Mouse (Mus musculus) intestine, embryonic 14.5 days (tissue): ENCODE measurements around the gene Mvp. TPM values are rescaled to one million over a fixed set of nuclear protein-coding genes. Genes with fewer than 3 reads are reported as not detected.

Experiments used
- ATAC-seq: fragments of 200-750 bp; cut with Nextera tagmentation; replicated peaks from 2 replicates; pipeline ENCODE4 v1.8.0; 2017; ENCODE audit warnings: low read depth, moderate number of reproducible peaks, moderate TSS enrichment, moderate library complexity; ENCODE audit not compliant: low FRiP score, low TSS enrichment
- DNase-seq: peaks from one replicate; pipeline ENCODE4 v3.0.0-alpha.2; 2018; ENCODE audit warnings: low spot score
- H3K27ac ChIP-seq: fragments of 300-500 bp; sonication (generic); 2 replicates; pipeline ENCODE4 v1.5.1; 2014; ENCODE audit warnings: low read depth, mild to moderate bottlenecking, control low read depth
- H3K27me3 ChIP-seq: fragments of 300-500 bp; sonication (generic); replicated peaks from 2 replicates; pipeline ENCODE4 v1.6.1; 2014; ENCODE audit warnings: low read length, control low read depth; ENCODE audit not compliant: control insufficient read depth, insufficient read depth
- H3K36me3 ChIP-seq: fragments of 300-500 bp; sonication (generic); 2 replicates; pipeline ENCODE4 v1.6.1; 2014; ENCODE audit warnings: low read length, control low read depth; ENCODE audit not compliant: control insufficient read depth, insufficient read depth
- H3K4me1 ChIP-seq: fragments of 300-500 bp; sonication (generic); replicated peaks from 2 replicates; pipeline ENCODE4 v1.6.1; 2014; ENCODE audit warnings: low read length, control low read depth, mixed read lengths; ENCODE audit not compliant: control insufficient read depth, insufficient read depth
- H3K4me2 ChIP-seq: fragments of 300-500 bp; sonication (generic); 2 replicates; pipeline ENCODE4 v1.6.1; 2014; ENCODE audit warnings: low read length
- H3K4me3 ChIP-seq: fragments of 300-500 bp; sonication (generic); 2 replicates; pipeline ENCODE4 v1.5.1; 2014; ENCODE audit warnings: low read depth, low read length, control low read depth, mixed read lengths
- H3K9ac ChIP-seq: fragments of 300-500 bp; sonication (generic); 2 replicates; pipeline ENCODE4 v1.6.1; 2014; ENCODE audit warnings: mild to moderate bottlenecking, low read length
- H3K9me3 ChIP-seq: fragments of 300-500 bp; sonication (generic); 2 replicates; pipeline ENCODE4 v1.6.1; 2016; ENCODE audit warnings: low read length, control low read depth; ENCODE audit not compliant: control insufficient read depth
- WGBS: fragments of 180-500 bp; shearing (Covaris S2); extraction: QIAGEN DNeasy Blood & Tissue Kit; methylation state at CpG from one replicate; pipeline ENCODE4 v1.1.7; 2014; 5-methylcytosine and 5-hydroxymethylcytosine counted together
- polyA plus RNA-seq: library from polyadenylated mRNA; unstranded; fragments of >200 nt; fragmentation: Nextera tagmentation; extraction: Ambion mirVana; gene quantifications from 2 replicates; pipeline ENCODE4 v1.2.1, GENCODE M21; 2014

Gene Mvp
- polyA plus RNA-seq, 1 experiment from 2014 or later, result 29.6 TPM

DNA sequence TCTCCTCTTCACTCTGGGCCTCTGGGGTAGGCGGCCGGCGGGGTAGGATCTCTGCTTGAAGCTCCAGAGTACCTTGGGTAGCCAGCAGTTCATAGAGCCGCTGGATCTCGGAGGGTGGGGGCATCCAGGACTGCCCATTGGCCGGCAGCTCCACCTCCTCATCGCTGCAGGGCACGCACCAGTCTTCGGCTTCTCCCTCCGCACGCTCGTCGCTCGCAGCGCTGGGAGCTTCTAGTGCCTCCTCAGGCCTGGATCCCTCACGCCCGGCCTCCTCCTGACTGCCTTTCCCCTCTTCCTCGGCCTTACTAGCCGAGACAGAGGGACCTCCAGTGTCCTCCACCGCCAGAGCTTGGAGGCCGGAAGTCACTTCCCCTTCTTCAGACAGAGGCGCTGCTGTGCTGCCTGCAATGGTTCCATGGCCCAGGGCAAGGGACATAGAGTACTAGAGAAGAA lies 2.1 kb upstream of the Mvp start:
- Histone ChIP-seq H3K27ac (peak overlapping the region; percentile 87), H3K9me3 (no peaks in the 10 kb centered on the region), H3K27me3 (no peaks in the 10 kb centered on the region), H3K4me2 (peak overlapping the region; percentile 88), H3K4me1 (peaks cover 40% of the 10 kb centered on the region), H3K9ac (peak overlapping the region; percentile 73), H3K36me3 (peaks cover 25% of the 10 kb centered on the region), H3K4me3 (peak overlapping the region; percentile 72)
- ATAC-seq, result peak; percentile 33
- no peak for DNase-seq
- WGBS, result under 1% methylated on average over 22 of the region's 22 CpGs

DNA sequence TGATC lies 1.9 kb upstream of the Mvp start, which contains the start of gene Pagr1b:
TSS of gene Pagr1b (minus strand) at position 4 of the 5 bp plus-strand sequence.
- no peaks in the 10 kb centered on the region for H3K27me3 ChIP-seq
- ATAC-seq (no peak), DNase-seq (no peak)
- H3K4me3 ChIP-seq, result peak within 1 kb of the TSS; percentile 72
- H3K9me3 ChIP-seq, result no peaks in the 10 kb centered on the region
- H3K27ac ChIP-seq, result peak within 1 kb of the TSS; percentile 87
- peak within 1 kb of the TSS; percentile 73 for H3K9ac ChIP-seq
- peaks cover 37% of the 10 kb centered on the region for H3K4me1 ChIP-seq
- H3K4me2 ChIP-seq, result peak within 1 kb of the TSS; percentile 88
- peaks cover 25% of the 10 kb centered on the region for H3K36me3 ChIP-seq

DNA sequence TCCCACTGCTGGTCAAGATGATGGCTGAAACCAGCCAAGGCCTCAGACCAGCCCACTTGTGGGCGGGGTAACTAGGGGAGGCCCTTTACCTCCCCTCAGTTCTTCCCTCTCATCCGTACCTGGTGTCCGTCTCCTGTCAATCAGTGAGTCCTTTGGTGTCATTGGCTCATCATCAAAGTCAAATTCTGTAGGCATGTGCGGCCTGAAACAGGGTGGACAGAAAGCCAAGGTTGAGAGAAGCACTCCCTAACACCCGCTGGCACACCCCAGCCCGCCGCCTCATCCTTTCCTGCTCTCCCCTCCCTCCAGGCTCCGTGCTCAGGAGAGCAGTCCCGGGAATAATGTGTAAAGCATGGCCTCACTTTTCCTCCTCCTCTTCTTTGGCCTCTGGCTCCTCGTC lies 1.7 kb upstream of the Mvp start:
- ATAC-seq, result peak; percentile 12; the same call in 1 of the 2 replicates
- Histone ChIP-seq H3K4me3 (peak overlapping the region; percentile 72), H3K4me2 (peak overlapping the region; percentile 88), H3K9me3 (no peaks in the 10 kb centered on the region), H3K4me1 (peaks cover 36% of the 10 kb centered on the region), H3K9ac (peak overlapping the region; percentile 73), H3K27ac (peak overlapping the region; percentile 87), H3K36me3 (peaks cover 25% of the 10 kb centered on the region), H3K27me3 (no peaks in the 10 kb centered on the region)
- DNase-seq, result no peak
- WGBS, result under 1% methylated on average over 10 of the region's 10 CpGs

DNA sequence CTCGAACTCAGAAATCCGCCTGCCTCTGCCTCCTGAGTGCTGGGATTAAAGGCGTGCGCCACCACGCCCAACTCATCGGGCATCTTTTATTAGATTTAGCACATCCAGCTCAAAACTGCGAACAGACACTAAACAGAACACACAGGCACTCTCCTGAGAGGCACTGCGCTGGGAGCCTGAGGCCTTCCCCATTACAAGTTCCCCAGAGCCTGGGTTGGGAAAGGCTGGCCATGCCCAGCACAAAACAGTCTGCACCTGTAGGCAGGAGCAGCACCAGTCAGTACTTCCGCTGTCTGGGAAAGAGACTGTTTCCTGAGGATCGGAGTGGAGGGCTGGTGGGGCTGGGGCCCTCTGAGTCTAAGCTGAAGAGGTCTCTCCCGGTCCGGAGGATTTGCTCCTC lies 572 bp upstream of the Mvp start:
- Histone ChIP-seq H3K27ac (no peak overlapping the region), H3K9ac (no peak overlapping the region), H3K4me3 (no peak overlapping the region), H3K9me3 (no peaks in the 10 kb centered on the region), H3K4me2 (peak overlapping the region; percentile 60; the same call in 1 of the 2 replicates), H3K36me3 (peaks cover 25% of the 10 kb centered on the region), H3K4me1 (peaks cover 32% of the 10 kb centered on the region), H3K27me3 (no peaks in the 10 kb centered on the region)
- DNase-seq (no peak), ATAC-seq (no peak)
- WGBS, result 90% methylated on average over 12 of the region's 12 CpGs

DNA sequence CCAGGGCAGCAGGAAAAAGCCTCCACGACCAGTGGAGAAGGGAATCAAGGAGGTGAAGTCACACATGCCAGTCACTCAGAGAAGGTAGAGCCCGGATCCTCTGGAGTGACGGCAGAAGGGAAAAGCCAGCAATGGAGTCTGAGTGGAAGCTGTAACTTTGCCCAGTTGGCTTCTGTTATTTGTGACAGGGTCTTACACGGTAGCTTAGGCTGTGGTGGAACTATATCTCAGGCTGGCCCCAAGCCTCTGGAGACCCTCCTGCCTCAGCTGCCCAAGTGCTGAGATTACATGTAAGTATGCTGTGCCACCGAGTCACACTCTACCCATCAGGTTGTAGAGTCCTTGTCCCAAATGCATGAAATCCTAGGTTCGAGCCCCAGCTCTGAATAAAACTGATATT lies 1.0 kb downstream of the Mvp start:
- H3K27me3 ChIP-seq, result no peaks in the 10 kb centered on the region
- no peak overlapping the region for H3K27ac ChIP-seq
- no peak overlapping the region for H3K9ac ChIP-seq
- no peaks in the 10 kb centered on the region for H3K9me3 ChIP-seq
- H3K4me2 ChIP-seq, result no peak overlapping the region
- 97% methylated on average over 6 of the region's 6 CpGs for WGBS
- ATAC-seq (no peak), DNase-seq (no peak)
- no peak overlapping the region for H3K4me3 ChIP-seq
- peaks cover 25% of the 10 kb centered on the region for H3K36me3 ChIP-seq
- peaks cover 34% of the 10 kb centered on the region for H3K4me1 ChIP-seq

DNA sequence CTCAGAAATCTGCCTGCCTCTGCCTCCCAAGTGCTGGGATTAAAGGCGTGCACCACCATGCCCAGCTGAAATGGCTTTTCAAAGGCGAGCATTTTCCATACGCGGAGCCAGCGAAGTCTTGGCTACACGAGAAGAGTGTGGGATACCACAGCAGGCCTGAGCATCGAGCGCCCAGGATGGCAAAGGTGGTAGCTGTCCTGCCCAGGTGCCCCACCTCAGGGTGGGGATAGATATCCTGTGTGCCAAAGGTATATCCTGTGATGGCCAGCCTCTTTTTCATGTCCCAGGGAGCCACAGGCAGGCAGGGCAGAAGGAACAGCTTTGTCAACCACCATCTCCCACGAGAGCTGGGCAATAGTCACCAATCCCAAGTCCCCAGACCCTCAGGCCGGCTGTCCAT lies 1.6 kb downstream of the Mvp start:
- no peak overlapping the region for H3K4me2 ChIP-seq
- H3K4me1 ChIP-seq, result peaks cover 34% of the 10 kb centered on the region
- no peaks in the 10 kb centered on the region for H3K27me3 ChIP-seq
- ATAC-seq (no peak), DNase-seq (no peak)
- H3K27ac ChIP-seq, result no peak overlapping the region
- H3K9ac ChIP-seq, result no peak overlapping the region
- peaks cover 25% of the 10 kb centered on the region for H3K36me3 ChIP-seq
- WGBS, result 94% methylated on average over 10 of the region's 10 CpGs
- no peak overlapping the region for H3K4me3 ChIP-seq
- no peaks in the 10 kb centered on the region for H3K9me3 ChIP-seq

DNA sequence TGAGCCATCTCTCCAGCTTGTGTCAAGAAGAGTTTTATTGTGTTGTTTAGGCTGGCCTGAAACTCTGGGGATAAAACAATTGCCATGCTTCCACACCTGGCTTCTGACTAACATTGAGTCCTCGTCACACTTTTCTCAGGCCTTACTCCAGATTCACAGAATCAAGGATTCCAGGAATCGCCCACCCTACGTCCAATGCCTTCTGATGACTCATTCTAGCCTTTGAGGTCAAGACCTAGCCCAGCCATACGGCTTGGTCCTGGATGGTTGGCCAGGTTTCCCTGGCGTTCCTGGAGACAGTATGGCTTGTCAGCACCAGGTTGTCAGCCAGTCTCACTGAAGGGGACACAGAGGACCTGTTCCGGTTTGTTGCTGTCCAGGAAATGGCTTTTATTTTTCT lies 2.0 kb downstream of the Mvp start:
- H3K36me3 ChIP-seq, result peaks cover 25% of the 10 kb centered on the region
- WGBS, result 83% methylated on average over 6 of the region's 6 CpGs
- H3K27ac ChIP-seq, result no peak overlapping the region
- ATAC-seq (no peak), DNase-seq (no peak)
- no peak overlapping the region for H3K9ac ChIP-seq
- no peak overlapping the region for H3K4me2 ChIP-seq
- H3K9me3 ChIP-seq, result no peaks in the 10 kb centered on the region
- H3K27me3 ChIP-seq, result no peaks in the 10 kb centered on the region
- H3K4me3 ChIP-seq, result no peak overlapping the region
- peaks cover 32% of the 10 kb centered on the region for H3K4me1 ChIP-seq

DNA sequence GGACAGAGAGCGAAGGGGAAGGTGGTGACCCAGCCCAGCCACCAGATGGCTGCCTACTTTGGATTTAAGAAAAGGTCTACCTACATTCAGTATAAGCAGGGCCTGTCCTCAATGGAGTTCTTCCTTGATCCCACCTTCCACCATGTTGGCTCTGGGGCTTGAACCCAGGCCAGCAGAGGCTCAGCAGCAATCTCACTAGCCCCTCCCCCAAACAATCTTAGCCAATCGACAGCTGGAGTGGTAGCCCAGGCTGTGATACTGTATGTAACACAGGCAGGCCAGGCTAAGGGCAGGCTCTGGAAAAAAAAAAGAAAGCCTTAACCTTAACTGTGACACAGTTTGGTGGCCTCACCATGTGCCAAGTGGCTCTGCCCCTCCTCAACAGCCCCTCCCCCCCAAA lies 2.7 kb downstream of the Mvp start:
- no peaks in the 10 kb centered on the region for H3K9me3 ChIP-seq
- H3K4me3 ChIP-seq, result no peak overlapping the region
- no peak overlapping the region for H3K9ac ChIP-seq
- WGBS, result 81% methylated on average over 2 of the region's 2 CpGs
- H3K4me1 ChIP-seq, result peaks cover 32% of the 10 kb centered on the region
- no peak for ATAC-seq
- H3K27me3 ChIP-seq, result no peaks in the 10 kb centered on the region
- no peak overlapping the region for H3K27ac ChIP-seq
- no peak for DNase-seq
- peaks cover 25% of the 10 kb centered on the region for H3K36me3 ChIP-seq
- H3K4me2 ChIP-seq, result no peak overlapping the region

DNA sequence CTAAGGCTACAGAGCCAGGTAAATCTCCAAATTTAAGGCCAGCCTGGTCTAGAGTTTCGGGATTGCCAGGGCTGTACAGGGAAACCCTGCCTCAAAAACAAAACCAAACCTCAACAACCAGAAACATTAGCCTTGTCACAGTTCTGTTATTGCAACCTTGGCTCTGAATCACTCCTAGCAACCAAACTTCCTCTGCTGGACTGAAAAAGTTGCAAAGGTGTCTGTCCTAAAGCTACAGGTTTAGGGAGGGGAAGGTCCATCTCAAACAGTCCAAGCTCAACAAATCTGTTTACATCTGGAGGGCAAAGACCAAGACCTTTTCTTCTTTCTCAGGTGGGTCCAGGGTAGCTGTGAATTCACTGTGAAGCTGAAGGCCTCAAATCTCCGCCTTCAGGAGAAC lies 3.4 kb downstream of the Mvp start:
- H3K4me1 ChIP-seq, result peaks cover 32% of the 10 kb centered on the region
- H3K27ac ChIP-seq, result no peak overlapping the region
- H3K36me3 ChIP-seq, result peaks cover 25% of the 10 kb centered on the region
- 91% methylated on average over 2 of the region's 2 CpGs for WGBS
- ATAC-seq (no peak), DNase-seq (no peak)
- H3K27me3 ChIP-seq, result no peaks in the 10 kb centered on the region
- H3K9ac ChIP-seq, result no peak overlapping the region
- H3K4me3 ChIP-seq, result no peak overlapping the region
- H3K9me3 ChIP-seq, result no peaks in the 10 kb centered on the region
- H3K4me2 ChIP-seq, result no peak overlapping the region
